Mouse (Mus musculus) embryonic facial prominence, embryonic 15.5 days (tissue): ENCODE results near the gene Zdhhc22. TPM values are rescaled to one million over a fixed set of nuclear protein-coding genes. Genes with fewer than 3 reads are reported as not detected.

ENCODE experiments used
- ATAC-seq: fragments of 200-750 bp; cut with Nextera tagmentation; 2 replicates; pipeline ENCODE4 v1.8.0; 2017; ENCODE audit warnings: low read depth, moderate TSS enrichment; ENCODE audit not compliant: insufficient number of reproducible peaks, low FRiP score, low TSS enrichment
- H3K27ac ChIP-seq: fragments of 300-500 bp; sonication (generic); replicated peaks from 2 replicates; pipeline ENCODE4 v1.5.1; 2015; ENCODE audit warnings: mild to moderate bottlenecking, inconsistent platforms
- H3K27me3 ChIP-seq: fragments of 300-500 bp; sonication (generic); 2 replicates; pipeline ENCODE4 v1.6.1; 2015; ENCODE audit warnings: inconsistent platforms
- H3K36me3 ChIP-seq: fragments of 300-500 bp; sonication (generic); 2 replicates; pipeline ENCODE4 v1.6.1; 2015; ENCODE audit warnings: mild to moderate bottlenecking, inconsistent platforms
- H3K4me1 ChIP-seq: fragments of 300-500 bp; sonication (generic); 2 replicates; pipeline ENCODE4 v1.6.1; 2015; ENCODE audit warnings: inconsistent platforms
- H3K4me2 ChIP-seq: fragments of 300-500 bp; sonication (generic); replicated peaks from 2 replicates; pipeline ENCODE4 v1.6.1; 2015; ENCODE audit warnings: mild to moderate bottlenecking, inconsistent platforms
- H3K4me3 ChIP-seq: fragments of 300-500 bp; sonication (generic); replicated peaks from 2 replicates; pipeline ENCODE4 v1.5.1; 2015; ENCODE audit warnings: mild to moderate bottlenecking, inconsistent platforms
- H3K9ac ChIP-seq: fragments of 300-500 bp; sonication (generic); 2 replicates; pipeline ENCODE4 v1.6.1; 2015; ENCODE audit warnings: inconsistent platforms
- H3K9me3 ChIP-seq: fragments of 300-500 bp; sonication (generic); replicated peaks from 2 replicates; pipeline ENCODE4 v1.6.1; 2016; ENCODE audit warnings: inconsistent platforms
- WGBS: fragments of 180-500 bp; shearing (Covaris S2); methylation state at CpG from one replicate; pipeline ENCODE4 v1.1.7; 2015; 5-methylcytosine and 5-hydroxymethylcytosine counted together
- polyA plus RNA-seq: library from polyadenylated mRNA; unstranded; fragments of >200 nt; fragmentation: Nextera tagmentation; extraction: Ambion mirVana; gene quantifications from 2 replicates; pipeline ENCODE4 v1.2.1, GENCODE M21; 2015

The Zdhhc22 gene
- polyA plus RNA-seq, 1 experiment from 2014 or later: 0.12 TPM

- peak overlapping the region; percentile 99 for H3K27ac ChIP-seq
- H3K4me3 ChIP-seq: peak overlapping the region; percentile 79
- peak overlapping the region; percentile 68 for H3K4me2 ChIP-seq
- peak overlapping the region; percentile 80 for H3K9ac ChIP-seq
- H3K27me3 ChIP-seq: no peaks in the 10 kb centered on the region
- ATAC-seq: no peak
- under 1% methylated on average over 17 of the region's 17 CpGs for WGBS
- H3K4me1 ChIP-seq: peaks cover 44% of the 10 kb centered on the region
- no peaks in the 10 kb centered on the region for H3K9me3 ChIP-seq
- H3K36me3 ChIP-seq: no peaks in the 10 kb centered on the region
Observed at GRCm38 (mm10) chr12:86946301-86946781, 43.9 kb downstream of the Zdhhc22 start.

- H3K27ac ChIP-seq: no peak overlapping the region
- no peaks in the 10 kb centered on the region for H3K36me3 ChIP-seq
- no peaks in the 10 kb centered on the region for H3K27me3 ChIP-seq
- ATAC-seq: no peak
- H3K9ac ChIP-seq: no peak overlapping the region
- H3K4me2 ChIP-seq: no peak overlapping the region
- no peak overlapping the region for H3K4me3 ChIP-seq
- H3K9me3 ChIP-seq: no peaks in the 10 kb centered on the region
- peaks cover 40% of the 10 kb centered on the region for H3K4me1 ChIP-seq
- WGBS: 1% methylated on average over 4 of the region's 4 CpGs
Observed at GRCm38 (mm10) chr12:86945126-86945525, 45.1 kb downstream of the Zdhhc22 start.

- H3K27ac ChIP-seq: no peak overlapping the region
- H3K4me2 ChIP-seq: no peak overlapping the region
- no peak overlapping the region for H3K9ac ChIP-seq
- H3K4me3 ChIP-seq: no peak overlapping the region
- peaks cover 25% of the 10 kb centered on the region for H3K4me1 ChIP-seq
- H3K36me3 ChIP-seq: no peaks in the 10 kb centered on the region
- no peaks in the 10 kb centered on the region for H3K27me3 ChIP-seq
- ATAC-seq: no peak
- 90% methylated on average over 8 of the region's 8 CpGs for WGBS
- H3K9me3 ChIP-seq: no peaks in the 10 kb centered on the region
Observed at GRCm38 (mm10) chr12:86943421-86943820, 46.8 kb downstream of the Zdhhc22 start.

GRCm38 (mm10) chr12:86941734-86942486 lies 48.3 kb downstream of the Zdhhc22 start:
- WGBS: 39% methylated on average over 5 of the region's 5 CpGs
- Histone ChIP-seq H3K9ac (no peak overlapping the region), H3K4me1 (peaks cover 21% of the 10 kb centered on the region), H3K36me3 (no peaks in the 10 kb centered on the region), H3K4me2 (no peak overlapping the region), H3K27ac (no peak overlapping the region), H3K4me3 (no peak overlapping the region), H3K9me3 (no peaks in the 10 kb centered on the region), H3K27me3 (no peaks in the 10 kb centered on the region)
- ATAC-seq: no peak

GRCm38 (mm10) chr12:86941173-86941572 lies 49.1 kb downstream of the Zdhhc22 start:
- no peaks in the 10 kb centered on the region for H3K36me3 ChIP-seq
- H3K4me3 ChIP-seq: no peak overlapping the region
- H3K4me2 ChIP-seq: no peak overlapping the region
- H3K4me1 ChIP-seq: peaks cover 23% of the 10 kb centered on the region
- H3K27ac ChIP-seq: no peak overlapping the region
- ATAC-seq: no peak
- no peak overlapping the region for H3K9ac ChIP-seq
- H3K27me3 ChIP-seq: no peaks in the 10 kb centered on the region
- no peaks in the 10 kb centered on the region for H3K9me3 ChIP-seq
- 39% methylated on average over 11 of the region's 11 CpGs for WGBS

- Histone ChIP-seq H3K9ac (no peak overlapping the region), H3K9me3 (no peaks in the 10 kb centered on the region), H3K4me1 (peaks cover 16% of the 10 kb centered on the region; the same call in 1 of the 2 replicates), H3K36me3 (no peaks in the 10 kb centered on the region), H3K27me3 (no peaks in the 10 kb centered on the region), H3K27ac (no peak overlapping the region), H3K4me2 (no peak overlapping the region), H3K4me3 (no peak overlapping the region)
- no peak for ATAC-seq
- WGBS: 68% methylated on average over 9 of the region's 9 CpGs
Observed at GRCm38 (mm10) chr12:86938571-86938970, 51.7 kb downstream of the Zdhhc22 start.

- Histone ChIP-seq H3K36me3 (no peaks in the 10 kb centered on the region), H3K27ac (peak overlapping the region; percentile 48; the same call in 1 of the 2 replicates), H3K9ac (no peak overlapping the region), H3K4me3 (no peak overlapping the region), H3K9me3 (no peaks in the 10 kb centered on the region), H3K4me2 (no peak overlapping the region), H3K27me3 (no peaks in the 10 kb centered on the region), H3K4me1 (peaks cover 11% of the 10 kb centered on the region; the same call in 1 of the 2 replicates)
- WGBS: 65% methylated on average over 11 of the region's 11 CpGs
- peak; percentile 65; the same call in 1 of the 2 replicates for ATAC-seq
Observed at GRCm38 (mm10) chr12:86936587-86937343, 53.5 kb downstream of the Zdhhc22 start.

- Histone ChIP-seq H3K36me3 (no peaks in the 10 kb centered on the region), H3K27me3 (no peaks in the 10 kb centered on the region), H3K27ac (peak overlapping the region; percentile 0; the same call in 1 of the 2 replicates), H3K4me2 (no peak overlapping the region), H3K4me1 (peaks cover 11% of the 10 kb centered on the region; the same call in 1 of the 2 replicates), H3K9ac (no peak overlapping the region), H3K4me3 (no peak overlapping the region), H3K9me3 (no peaks in the 10 kb centered on the region)
- WGBS: 58% methylated on average over 8 of the region's 8 CpGs
- no peak for ATAC-seq
Observed at GRCm38 (mm10) chr12:86935692-86936282, 54.4 kb downstream of the Zdhhc22 start.

- Histone ChIP-seq H3K4me3 (no peak overlapping the region), H3K9ac (no peak overlapping the region), H3K27me3 (no peaks in the 10 kb centered on the region), H3K9me3 (no peaks in the 10 kb centered on the region), H3K4me2 (no peak overlapping the region), H3K27ac (0 out of 2 replicates have a peak overlapping the region, but pooled peaks have one; percentile 0), H3K4me1 (peaks cover 11% of the 10 kb centered on the region; the same call in 1 of the 2 replicates), H3K36me3 (no peaks in the 10 kb centered on the region)
- WGBS: 52% methylated on average over 1 of the region's 1 CpGs
- no peak for ATAC-seq
Observed at GRCm38 (mm10) chr12:86934748-86935147, 55.5 kb downstream of the Zdhhc22 start.

GRCm38 (mm10) chr12:86932575-86932952 lies 57.7 kb downstream of the Zdhhc22 start:
- no peak for ATAC-seq
- Histone ChIP-seq H3K4me1 (peaks cover 11% of the 10 kb centered on the region; the same call in 1 of the 2 replicates), H3K36me3 (no peaks in the 10 kb centered on the region), H3K9ac (no peak overlapping the region), H3K27ac (no peak overlapping the region), H3K4me2 (no peak overlapping the region), H3K4me3 (no peak overlapping the region), H3K9me3 (no peaks in the 10 kb centered on the region), H3K27me3 (no peaks in the 10 kb centered on the region)
- 32% methylated on average over 6 of the region's 6 CpGs for WGBS
